In the genomic region with DNA sequence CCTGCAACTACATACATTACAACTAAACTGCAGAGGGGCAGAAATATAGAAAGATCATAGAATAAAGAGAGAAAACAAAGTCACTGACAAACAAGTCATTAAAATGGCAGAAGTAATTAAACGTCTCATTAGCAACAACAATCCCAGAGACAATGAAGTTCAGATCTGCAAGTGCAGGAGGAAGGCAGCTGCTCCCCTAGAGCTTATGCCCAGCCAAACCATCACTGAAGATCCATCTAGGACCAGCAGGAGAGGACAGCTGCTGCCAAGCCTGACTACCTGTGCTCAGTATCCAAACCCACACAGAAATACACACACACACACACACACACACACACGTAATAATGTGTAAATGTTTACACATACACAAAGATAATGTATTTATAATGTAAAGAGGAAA, we compare ENCODE assay signal across 23 mouse cellular contexts.
DNase-seq lines count a peak whose midpoint lies in the region; ATAC-seq lines count a peak whose summit lies in the region.
"Had no signal": no experiment of that assay in that cellular context is flagged by ENCODE, and none has a peak within 500 bp of the region (broad histone marks: within the 10 kb centered on the region; RNA-seq: fewer than 3 reads in every experiment).

No protein-coding gene starts in this region.

- H3K4me1 ChIP-seq in forebrain, embryonic 14.5 days (ENCODE audit: control insufficient read depth, insufficient read depth, low read length), result no peaks in the 10 kb centered on the region
- no peaks in the 10 kb centered on the region for H3K4me1 ChIP-seq in forebrain, embryonic 11.5 days (replicated peaks; ENCODE audit: control insufficient read depth, insufficient read depth, low read length)
- H3K4me1 ChIP-seq in neural tube, embryonic 14.5 days (ENCODE audit: control insufficient read depth, insufficient read depth, low read length), result no peaks in the 10 kb centered on the region
- H3K4me1 ChIP-seq: embryonic facial prominence, embryonic 10.5 days; embryonic facial prominence, embryonic 12.5 days; forebrain, embryonic 12.5 days; forebrain, embryonic 15.5 days had no signal

- ATAC-seq in forebrain, embryonic 14.5 days, result no peak
- ATAC-seq in forebrain, embryonic 11.5 days (replicated peaks; ENCODE audit: low FRiP score), result no peak
- peak; percentile 54; the same call in 1 of the 2 replicates for ATAC-seq in neural tube, embryonic 14.5 days (ENCODE audit: low read depth)
- ATAC-seq: activated CD4-positive, CD25-positive, alpha-beta regulatory T cell, adult 4 months; CD4-positive, CD25-positive, alpha-beta regulatory T cell, adult 4 months; forebrain, embryonic 15.5 days; forebrain, postnatal 0 days; Patski had no signal

- DNase-seq in forebrain, embryonic 14.5 days (ENCODE audit: low spot score), result peak; percentile 13
- DNase-seq in forebrain, embryonic 11.5 days (ENCODE audit: low spot score), result no peak
- DNase-seq in neural tube, embryonic 10.5 days (ENCODE audit: extremely low spot score, low spot score), result no peak
- DNase-seq in retina, postnatal 1 day, result peak; percentile 65
- DNase-seq in gastrocnemius, postnatal 25 days, result no peak
- DNase-seq: adrenal gland, postnatal 10 days; adrenal gland, postnatal 25 days; B cell, adult 2 months; cerebellum, adult 11-12 months; cerebellum, adult 2 months; cerebellum, adult 9-10 months; cerebellum, postnatal 25 days; forebrain, postnatal 0 days had no signal

- H3K9me3 ChIP-seq in forebrain, embryonic 14.5 days (replicated peaks; ENCODE audit: control insufficient read depth, low read length), result no peaks in the 10 kb centered on the region
- no peaks in the 10 kb centered on the region for H3K9me3 ChIP-seq in forebrain, embryonic 11.5 days (ENCODE audit: control insufficient read depth, low read length)
- no peaks in the 10 kb centered on the region for H3K9me3 ChIP-seq in neural tube, embryonic 14.5 days (ENCODE audit: control insufficient read depth, low read length)
- H3K9me3 ChIP-seq: embryonic facial prominence, embryonic 12.5 days; forebrain, embryonic 12.5 days; forebrain, embryonic 15.5 days; G1E had no signal

- H3K36me3 ChIP-seq in forebrain, embryonic 14.5 days (ENCODE audit: control insufficient read depth, insufficient read depth, low read length), result no peaks in the 10 kb centered on the region
- H3K36me3 ChIP-seq in forebrain, embryonic 11.5 days (ENCODE audit: control insufficient read depth, insufficient read depth, low read length), result no peaks in the 10 kb centered on the region
- no peaks in the 10 kb centered on the region for H3K36me3 ChIP-seq in neural tube, embryonic 14.5 days (ENCODE audit: control insufficient read depth, insufficient read depth, low read length)
- H3K36me3 ChIP-seq: embryonic facial prominence, embryonic 10.5 days; embryonic facial prominence, embryonic 12.5 days; forebrain, embryonic 12.5 days; forebrain, embryonic 15.5 days; G1E had no signal

- WGBS in forebrain, embryonic 14.5 days, result 63% methylated on average over 2 of the region's 2 CpGs
- 77% methylated on average over 2 of the region's 2 CpGs for WGBS in forebrain, embryonic 11.5 days
- 80% methylated on average over 2 of the region's 2 CpGs for WGBS in neural tube, embryonic 14.5 days

- H3K27ac ChIP-seq in forebrain, embryonic 14.5 days (ENCODE audit: low read depth, low read length), result no peak overlapping the region
- H3K27ac ChIP-seq in forebrain, embryonic 11.5 days (ENCODE audit: low read depth, low read length), result no peak overlapping the region
- H3K27ac ChIP-seq in neural tube, embryonic 14.5 days (ENCODE audit: low read depth, low read length), result no peak overlapping the region
- H3K27ac ChIP-seq: embryonic facial prominence, embryonic 10.5 days; embryonic facial prominence, embryonic 12.5 days; forebrain, embryonic 12.5 days; forebrain, embryonic 15.5 days had no signal

- no peak overlapping the region for H3K9ac ChIP-seq in forebrain, embryonic 14.5 days (ENCODE audit: low read length)
- no peak overlapping the region for H3K9ac ChIP-seq in forebrain, embryonic 11.5 days (ENCODE audit: low read length)
- H3K9ac ChIP-seq in neural tube, embryonic 14.5 days (replicated peaks; ENCODE audit: low read depth, low read length), result no peak overlapping the region
- H3K9ac ChIP-seq: embryonic facial prominence, embryonic 12.5 days; forebrain, embryonic 12.5 days; forebrain, embryonic 15.5 days; forebrain, postnatal 0 days had no signal

- H3K4me2 ChIP-seq in forebrain, embryonic 14.5 days (ENCODE audit: low read length), result no peak overlapping the region
- H3K4me2 ChIP-seq in forebrain, embryonic 11.5 days (ENCODE audit: low read depth, low read length, severe bottlenecking), result no peak overlapping the region
- no peak overlapping the region for H3K4me2 ChIP-seq in neural tube, embryonic 14.5 days (ENCODE audit: low read depth, low read length)
- H3K4me2 ChIP-seq: embryonic facial prominence, embryonic 12.5 days; forebrain, embryonic 12.5 days; forebrain, embryonic 15.5 days had no signal

- H3K4me3 ChIP-seq in forebrain, embryonic 14.5 days (ENCODE audit: low read depth, low read length), result no peak overlapping the region
- no peak overlapping the region for H3K4me3 ChIP-seq in forebrain, embryonic 11.5 days (ENCODE audit: low read depth, low read length)
- H3K4me3 ChIP-seq in neural tube, embryonic 14.5 days (ENCODE audit: low read depth, low read length), result no peak overlapping the region
- H3K4me3 ChIP-seq: embryonic facial prominence, embryonic 10.5 days; embryonic facial prominence, embryonic 12.5 days; forebrain, embryonic 12.5 days; forebrain, embryonic 15.5 days had no signal

- no peaks in the 10 kb centered on the region for H3K27me3 ChIP-seq in forebrain, embryonic 14.5 days (replicated peaks; ENCODE audit: control insufficient read depth, insufficient read depth, low read length)
- no peaks in the 10 kb centered on the region for H3K27me3 ChIP-seq in forebrain, embryonic 11.5 days (ENCODE audit: control insufficient read depth, insufficient read depth, low read length)
- no peaks in the 10 kb centered on the region for H3K27me3 ChIP-seq in neural tube, embryonic 14.5 days (ENCODE audit: control insufficient read depth, insufficient read depth, low read length)
- H3K27me3 ChIP-seq: CH12.LX; embryonic facial prominence, embryonic 12.5 days; forebrain, embryonic 12.5 days; forebrain, embryonic 15.5 days; Patski had no signal

Comparison
In these comparisons a context has a peak if more than half of its experiments do, and no peak if none do; other contexts are left out.
1. DNase-seq: peak in forebrain, embryonic 14.5 days (single experiment) and retina, postnatal 1 day (single experiment); none in forebrain, embryonic 11.5 days (single experiment), neural tube, embryonic 10.5 days (single experiment) and gastrocnemius, postnatal 25 days (single experiment).